Mouse (Mus musculus) ES-E14 (cell line): ENCODE data around the gene Zfp217. TPM values are rescaled to one million over a fixed set of nuclear protein-coding genes. Genes with fewer than 3 reads are reported as not detected.

Experiments used
- DNase-seq: peaks from one replicate; pipeline ENCODE4 v3.0.0-alpha.2; 2013; ENCODE audit warnings: low read depth, low spot score
- H3K27ac ChIP-seq: 2 replicates; pipeline ENCODE4 v1.5.1; 2012; ENCODE audit warnings: low read depth, mild to moderate bottlenecking, low read length, moderate library complexity, mixed read lengths; ENCODE audit not compliant: poor library complexity, insufficient read depth, severe bottlenecking
- H3K36me3 ChIP-seq: 2 replicates; pipeline ENCODE4 v1.6.1; 2012; ENCODE audit warnings: mild to moderate bottlenecking, low read length, moderate library complexity, mixed read lengths; ENCODE audit not compliant: control insufficient read depth, poor library complexity, insufficient read depth, severe bottlenecking
- H3K4me1 ChIP-seq, 2 experiments: fragments of 150-350 bp in 1 of 2; sonication (generic) in 1 of 2; 2 replicates each; pipeline ENCODE4 v1.6.1; 2012; ENCODE audit warnings: low read length in 2 of 2, mild to moderate bottlenecking in 1 of 2, mixed read lengths in 1 of 2; ENCODE audit not compliant: control insufficient read depth in 2 of 2, insufficient read depth in 2 of 2, poor library complexity in 1 of 2
- H3K4me3 ChIP-seq, 2 experiments: fragments of 150-350 bp in 1 of 2; sonication (generic) in 1 of 2; 2 replicates each; pipeline ENCODE4 v1.5.1; 2012; ENCODE audit warnings: low read length in 2 of 2, low read depth in 1 of 2, mild to moderate bottlenecking in 1 of 2, mixed read lengths in 1 of 2; ENCODE audit not compliant: insufficient read depth in 1 of 2, poor library complexity in 1 of 2, severe bottlenecking in 1 of 2
- H3K9ac ChIP-seq: 2 replicates; pipeline ENCODE4 v1.6.1; 2012; ENCODE audit warnings: low read depth, mild to moderate bottlenecking, low read length, mixed read lengths; ENCODE audit not compliant: poor library complexity, insufficient read depth, severe bottlenecking
- H3K9me3 ChIP-seq: fragments of 150-350 bp; sonication (generic); 2 replicates; pipeline ENCODE4 v1.6.1; 2012; ENCODE audit warnings: low read depth, mild to moderate bottlenecking, low read length; ENCODE audit not compliant: control insufficient read depth, insufficient read depth
- CHD2 ChIP-seq: IDR thresholded peaks from 2 replicates; pipeline ENCODE4 v1.6.1; 2014; ENCODE audit warnings: mild to moderate bottlenecking, low read depth, low read length, inconsistent platforms
- HCFC1 ChIP-seq: IDR thresholded peaks from 2 replicates; pipeline ENCODE4 v1.6.1; 2012; ENCODE audit warnings: low read length, inconsistent platforms, borderline replicate concordance; ENCODE audit not compliant: insufficient read depth
- MAFK ChIP-seq: IDR thresholded peaks from 2 replicates; pipeline ENCODE4 v1.6.1; 2014; ENCODE audit warnings: mild to moderate bottlenecking, low read depth, low read length, inconsistent platforms; ENCODE audit not compliant: insufficient read depth
- ZC3H11A ChIP-seq: IDR thresholded peaks from 2 replicates; pipeline ENCODE4 v1.6.1; 2012; ENCODE audit warnings: low read depth, mild to moderate bottlenecking, inconsistent platforms, low read length, borderline replicate concordance
- ZNF384 ChIP-seq: IDR thresholded peaks from 2 replicates; pipeline ENCODE4 v1.6.1; 2012; ENCODE audit warnings: low read depth, low read length, inconsistent platforms
- in situ Hi-C, 2 experiments: fragments of 600-800 bp; cut with MboI; formaldehyde crosslinking; loops; one replicate each; pipeline ENCODE4 v1.15.1; 2025; ENCODE audit warnings: low sequenced_read_pairs in 2 of 2, inconsistent platforms in 1 of 2; ENCODE audit not compliant: unreplicated experiment in 2 of 2
- total RNA-seq: library from RNA; depleted of rRNA; stranded (reverse); fragments of 300-350 nt; gene quantifications from 2 replicates; pipeline ENCODE4 v1.2.3, GENCODE M21; 2012

Gene Zfp217
- total RNA-seq, 1 experiment, result 23.2 TPM

DNA sequence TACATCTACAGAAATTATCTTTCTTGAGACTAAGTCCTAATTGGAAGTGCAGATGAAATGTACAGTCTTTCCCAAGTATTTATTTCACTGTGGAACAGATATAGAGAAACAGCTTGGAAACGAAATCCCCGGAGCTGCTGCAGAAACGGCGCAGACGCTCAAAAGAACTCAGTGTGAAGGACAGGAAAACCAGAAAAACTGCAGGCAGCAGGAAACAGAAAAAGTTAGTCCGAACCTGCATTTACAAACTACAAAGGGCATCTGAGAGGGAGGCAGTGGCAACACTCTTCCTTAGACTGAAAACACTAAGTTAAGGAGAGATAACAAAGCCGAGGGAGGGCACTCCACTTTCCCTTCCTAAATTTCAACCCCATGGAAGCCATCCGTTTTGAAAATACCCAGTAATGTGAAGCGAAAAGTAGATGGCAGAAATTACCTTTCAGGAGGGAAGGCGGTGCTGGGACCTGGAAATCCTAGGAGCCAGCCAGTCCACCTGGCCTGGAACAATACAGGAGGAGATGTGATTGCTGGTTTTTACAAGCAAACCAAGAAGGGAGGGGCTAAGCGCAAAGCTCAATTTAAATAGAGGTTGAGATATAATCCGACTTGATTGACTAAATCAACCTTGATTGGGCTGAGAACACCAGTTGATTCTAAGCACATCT is 13.7 kb downstream of the Zfp217 start:
- H3K27ac ChIP-seq, result no peak overlapping the region
- H3K4me1 ChIP-seq, result peaks cover 16% of the 10 kb centered on the region in 2 experiments; a peak in 3 of 4 replicates

DNA sequence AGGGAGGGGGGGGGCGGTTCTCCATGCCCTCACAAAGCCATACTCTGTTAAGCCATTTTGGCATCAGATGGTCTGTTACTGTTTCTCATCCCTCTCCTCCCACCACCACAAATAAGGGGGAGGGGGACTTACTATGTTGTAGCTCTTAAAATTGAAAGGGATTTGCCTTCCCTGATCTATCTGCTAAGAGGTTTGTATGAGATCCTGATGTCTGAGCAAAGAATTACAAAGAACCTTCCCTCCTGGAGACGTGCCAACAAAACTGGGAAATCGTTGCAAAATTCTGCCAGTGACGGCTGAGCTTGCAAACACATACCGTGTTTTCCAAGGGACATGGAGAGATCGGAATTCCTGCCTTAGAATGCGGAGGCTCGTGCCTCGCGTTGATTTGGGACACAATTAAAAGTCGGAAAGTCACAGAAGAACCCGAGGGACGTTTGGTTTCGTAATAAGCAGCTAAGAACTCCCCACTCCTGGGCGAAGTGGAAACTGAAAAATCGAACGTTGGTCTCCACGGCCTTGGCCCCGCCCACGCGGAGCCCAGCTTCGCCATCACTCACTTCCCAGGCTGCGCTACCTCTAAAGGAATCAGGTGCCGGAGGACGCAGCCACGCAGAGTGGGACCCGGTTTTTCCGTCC is 14.7 kb downstream of the Zfp217 start:
- Histone ChIP-seq H3K36me3 (no peaks in the 10 kb centered on the region), H3K4me1 (peaks cover 12 to 23% of the 10 kb centered on the region in 2 experiments; a peak in 3 of 4 replicates)
- TF ChIP-seq ZNF384, result no peak
- TF ChIP-seq HCFC1, result no peak
- no peak for TF ChIP-seq CHD2
- no peak for TF ChIP-seq MAFK
- TF ChIP-seq ZC3H11A, result no peak

More for the DNA sequence above, 13.7 kb downstream of the Zfp217 start:
- Histone ChIP-seq H3K4me3 (peak overlapping the region; percentile 54 to 68), H3K9ac (no peak overlapping the region), H3K36me3 (no peaks in the 10 kb centered on the region), H3K9me3 (no peaks in the 10 kb centered on the region)
- DNase-seq, result no peak
- TF ChIP-seq ZNF384 (no peak), HCFC1 (no peak), ZC3H11A (no peak), MAFK (no peak), CHD2 (no peak)
- in situ Hi-C loops, result no loop called here

GRCm38 (mm10) chr2:170132716-170133092 is 15.2 kb downstream of the Zfp217 start:
- in situ Hi-C loops, result no loop called here
- Histone ChIP-seq H3K9me3 (no peaks in the 10 kb centered on the region), H3K36me3 (no peaks in the 10 kb centered on the region), H3K4me3 (peak overlapping the region; percentile 54 to 68), H3K9ac (no peak overlapping the region), H3K27ac (no peak overlapping the region), H3K4me1 (peaks cover 13 to 23% of the 10 kb centered on the region in 2 experiments)
- TF ChIP-seq CHD2 (no peak), HCFC1 (no peak), MAFK (no peak), ZC3H11A (no peak), ZNF384 (no peak)
- no peak for DNase-seq

More for the DNA sequence above, 14.7 kb downstream of the Zfp217 start:
- peak overlapping the region; percentile 54 to 68 for H3K4me3 ChIP-seq
- peak overlapping the region; percentile 51 for H3K9ac ChIP-seq
- DNase-seq, result no peak
- in situ Hi-C loops, result no loop called here
- H3K9me3 ChIP-seq, result no peaks in the 10 kb centered on the region
- H3K27ac ChIP-seq, result no peak overlapping the region

GRCm38 (mm10) chr2:170131981-170132460 is 15.9 kb downstream of the Zfp217 start:
- no peak for TF ChIP-seq ZNF384
- no peak for TF ChIP-seq CHD2
- Histone ChIP-seq H3K4me1 (peaks cover 19 to 23% of the 10 kb centered on the region in 2 experiments), H3K27ac (no peak overlapping the region)

More at GRCm38 (mm10) chr2:170131981-170132460, 15.9 kb downstream of the Zfp217 start:
- no peaks in the 10 kb centered on the region for H3K36me3 ChIP-seq
- peak overlapping the region in 1 of 2 experiments; percentile 79; a peak in 3 of 4 replicates for H3K4me3 ChIP-seq
- H3K9me3 ChIP-seq, result no peaks in the 10 kb centered on the region
- DNase-seq, result no peak
- no peak overlapping the region for H3K9ac ChIP-seq
- in situ Hi-C loops, result no loop called here
